Mouse (Mus musculus): ENCODE results near the gene Pxmp4.
A peak's percentile ranks its signal among the peaks of the same experiment; 100 is the strongest.

DNA sequence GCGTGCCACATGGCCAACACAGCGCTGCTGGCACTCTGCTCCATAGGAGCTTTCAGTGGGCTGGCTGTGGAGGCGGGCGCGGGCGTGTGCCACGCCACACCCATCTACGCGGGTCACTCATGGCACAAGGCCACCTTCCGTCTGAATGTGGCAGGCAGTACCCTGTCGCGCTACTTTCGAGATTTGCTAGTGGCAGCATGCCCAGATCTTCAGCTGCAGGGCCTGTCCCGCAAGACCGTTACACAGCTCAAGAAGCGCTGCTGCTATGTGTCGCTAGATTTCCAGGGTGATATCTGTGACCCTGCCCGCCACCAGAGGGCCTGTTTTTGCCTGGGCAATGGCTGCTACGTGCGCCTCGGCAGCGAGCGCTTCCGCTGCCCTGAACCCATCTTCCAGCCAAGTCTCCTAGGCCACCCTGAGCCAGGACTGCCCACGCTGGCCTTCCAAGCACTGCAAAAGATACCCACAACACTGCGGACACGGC is 51.0 kb downstream of the Pxmp4 start:
- TF ChIP-seq CTCF (IDR thresholded peaks at IDR 0.05; ENCODE audit: low read depth, low read length) (peak; percentile 55), POLR2A (IDR thresholded peaks at IDR 0.05; ENCODE audit: insufficient read depth, low read length) (no peak)

Measured in ES-Bruce4 (cell line).